Mouse (Mus musculus) liver, postnatal 0 days (tissue): Measurements from ENCODE around the gene Thbd. TPM values are rescaled to one million over a fixed set of nuclear protein-coding genes. Genes with fewer than 3 reads are reported as not detected.

Source experiments
- ATAC-seq: fragments of 200-750 bp; cut with Nextera tagmentation; 2 replicates; pipeline ENCODE4 v1.8.0; 2017; ENCODE audit warnings: mild to moderate bottlenecking, moderate library complexity
- DNase-seq: peaks from one replicate; pipeline ENCODE4 v3.0.0-alpha.2; 2016
- H3K27ac ChIP-seq: fragments of 300-500 bp; sonication (generic); 2 replicates; pipeline ENCODE4 v1.5.1; 2014; ENCODE audit warnings: antibody characterized with exemption, moderate library complexity, mild to moderate bottlenecking, low read depth
- H3K27me3 ChIP-seq: fragments of 300-500 bp; sonication (generic); 2 replicates; pipeline ENCODE4 v1.6.1; 2014; ENCODE audit warnings: low read length, control low read depth, mixed read lengths; ENCODE audit not compliant: insufficient read depth
- H3K36me3 ChIP-seq: fragments of 300-500 bp; sonication (generic); replicated peaks from 2 replicates; pipeline ENCODE4 v1.6.1; 2014; ENCODE audit warnings: mild to moderate bottlenecking, control low read depth, low read length, moderate library complexity, mixed read lengths; ENCODE audit not compliant: insufficient read depth
- H3K4me1 ChIP-seq: fragments of 300-500 bp; sonication (generic); 2 replicates; pipeline ENCODE4 v1.6.1; 2014; ENCODE audit warnings: antibody characterized with exemption, mild to moderate bottlenecking, control low read depth; ENCODE audit not compliant: insufficient read depth
- H3K4me2 ChIP-seq: fragments of 300-500 bp; sonication (generic); 2 replicates; pipeline ENCODE4 v1.6.1; 2014; ENCODE audit warnings: low read depth, mild to moderate bottlenecking, low read length, moderate library complexity, mixed read lengths
- H3K4me3 ChIP-seq: fragments of 300-500 bp; sonication (generic); 2 replicates; pipeline ENCODE4 v1.5.1; 2014; ENCODE audit warnings: low read depth, low read length
- H3K9ac ChIP-seq: fragments of 300-500 bp; sonication (generic); replicated peaks from 2 replicates; pipeline ENCODE4 v1.6.1; 2014; ENCODE audit warnings: mild to moderate bottlenecking, moderate library complexity
- H3K9me3 ChIP-seq: fragments of 300-500 bp; sonication (generic); 2 replicates; pipeline ENCODE4 v1.6.1; 2016; ENCODE audit warnings: mild to moderate bottlenecking, control low read depth, low read length, mixed read lengths
- CTCF ChIP-seq: sonication (generic); IDR thresholded peaks from 2 replicates; pipeline ENCODE4 v1.5.1; 2016; ENCODE audit warnings: antibody characterized with exemption, low read depth
- EP300 ChIP-seq: IDR thresholded peaks from 2 replicates; pipeline ENCODE4 v1.6.1; 2016; ENCODE audit warnings: antibody characterized with exemption, low read depth, mild to moderate bottlenecking
- WGBS: fragments of 180-500 bp; shearing (Covaris S2); extraction: QIAGEN DNeasy Blood & Tissue Kit; methylation state at CpG from one replicate; pipeline ENCODE4 v1.1.7; 2014; ENCODE audit not compliant: insufficient replicate concordance; 5-methylcytosine and 5-hydroxymethylcytosine counted together
- polyA plus RNA-seq: library from polyadenylated mRNA; unstranded; fragments of >200 nt; fragmentation: Nextera tagmentation; extraction: Ambion mirVana; gene quantifications from 2 replicates; pipeline ENCODE4 v1.2.1, GENCODE M21; 2015

Thbd gene
- polyA plus RNA-seq, 1 experiment from 2014 or later: 1.7 TPM

DNA sequence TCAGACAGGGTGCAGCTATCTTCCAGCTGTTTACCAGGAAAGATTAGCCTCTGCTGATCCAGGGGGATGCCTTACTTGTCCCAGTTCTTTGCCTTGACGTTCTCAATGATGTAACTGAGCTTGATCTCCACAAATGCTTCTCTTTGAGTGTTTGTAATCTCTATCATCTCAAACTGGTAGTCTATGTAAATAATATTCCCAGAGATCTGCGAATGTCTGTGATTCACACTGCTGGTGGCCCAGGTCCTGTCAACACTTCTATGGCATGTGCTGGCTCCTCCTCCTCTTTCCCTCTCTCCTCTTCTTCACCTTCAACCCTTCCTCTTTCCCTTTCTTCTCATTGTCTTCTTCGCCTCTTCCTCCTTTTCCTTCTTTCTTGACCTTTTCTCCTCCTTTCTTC is 11.2 kb upstream of the Thbd start:
- H3K4me3 ChIP-seq: no peak overlapping the region
- no peaks in the 10 kb centered on the region for H3K4me1 ChIP-seq
- 66% methylated on average over 3 of the region's 3 CpGs for WGBS
- H3K9me3 ChIP-seq: no peaks in the 10 kb centered on the region
- H3K27ac ChIP-seq: no peak overlapping the region
- H3K36me3 ChIP-seq: no peaks in the 10 kb centered on the region
- H3K9ac ChIP-seq: no peak overlapping the region
- ATAC-seq: no peak
- no peak for TF ChIP-seq CTCF
- no peak for TF ChIP-seq EP300
- no peaks in the 10 kb centered on the region for H3K27me3 ChIP-seq
- DNase-seq: no peak
- H3K4me2 ChIP-seq: no peak overlapping the region

DNA sequence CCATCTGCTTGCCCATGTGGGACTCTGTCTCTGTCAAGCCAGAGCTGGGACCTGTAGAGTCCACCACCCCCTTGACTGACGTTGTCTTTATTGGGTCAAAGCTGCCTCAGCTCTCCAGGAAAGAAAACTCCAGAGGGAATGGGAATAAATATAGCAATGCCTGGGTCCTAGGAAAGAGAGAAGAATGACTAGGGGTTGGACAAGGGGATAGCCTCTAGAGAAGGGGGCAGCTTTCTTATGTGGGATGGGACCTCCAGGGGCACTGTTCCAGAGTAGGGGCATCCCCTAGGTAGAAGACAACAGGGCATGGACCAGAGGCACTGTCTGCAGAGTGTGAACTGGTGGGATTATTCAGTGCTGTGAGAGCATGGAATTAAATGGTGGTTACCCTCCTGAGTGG is 1.8 kb upstream of the Thbd start:
- Histone ChIP-seq H3K9ac (no peak overlapping the region), H3K27ac (no peak overlapping the region), H3K9me3 (no peaks in the 10 kb centered on the region), H3K27me3 (peaks cover 22% of the 10 kb centered on the region), H3K36me3 (no peaks in the 10 kb centered on the region), H3K4me2 (no peak overlapping the region), H3K4me1 (peaks cover 11% of the 10 kb centered on the region; the same call in 1 of the 2 replicates), H3K4me3 (no peak overlapping the region)
- no peak for ATAC-seq
- TF ChIP-seq CTCF: no peak
- TF ChIP-seq EP300: no peak
- WGBS: 65% methylated on average over 1 of the region's 1 CpGs
- DNase-seq: no peak

GRCm38 (mm10) chr2:148409141-148409540 is 1.2 kb upstream of the Thbd start:
- ATAC-seq: peak; percentile 72
- Histone ChIP-seq H3K9ac (no peak overlapping the region), H3K27me3 (peaks cover 22% of the 10 kb centered on the region), H3K4me1 (peaks cover 11% of the 10 kb centered on the region; the same call in 1 of the 2 replicates), H3K4me2 (no peak overlapping the region), H3K9me3 (no peaks in the 10 kb centered on the region), H3K27ac (no peak overlapping the region), H3K4me3 (no peak overlapping the region), H3K36me3 (no peaks in the 10 kb centered on the region)
- peak; percentile 82 for DNase-seq
- whole genome bisulfite sequencing: 6% methylated on average over 9 of the region's 9 CpGs
- TF ChIP-seq EP300 (no peak), CTCF (peak; percentile 93)

GRCm38 (mm10) chr2:148408761-148409120 is 753 bp upstream of the Thbd start:
- Histone ChIP-seq H3K4me3 (peak overlapping the region; percentile 53; the same call in 1 of the 2 replicates), H3K36me3 (no peaks in the 10 kb centered on the region), H3K27ac (peak overlapping the region; percentile 76; the same call in 1 of the 2 replicates), H3K4me2 (peak overlapping the region; percentile 68), H3K9ac (no peak overlapping the region), H3K27me3 (peaks cover 22% of the 10 kb centered on the region), H3K9me3 (no peaks in the 10 kb centered on the region), H3K4me1 (peaks cover 11% of the 10 kb centered on the region; the same call in 1 of the 2 replicates)
- TF ChIP-seq CTCF (no peak), EP300 (no peak)
- WGBS: 9% methylated on average over 6 of the region's 6 CpGs
- DNase-seq (no peak), ATAC-seq (no peak)

- TF ChIP-seq CTCF: no peak
- TF ChIP-seq EP300: no peak
- peak overlapping the region; percentile 68 for H3K4me2 ChIP-seq
- H3K9ac ChIP-seq: peak overlapping the region; percentile 51
- peak; percentile 51 for ATAC-seq
- H3K4me3 ChIP-seq: peak overlapping the region; percentile 53
- H3K9me3 ChIP-seq: no peaks in the 10 kb centered on the region
- peaks cover 11% of the 10 kb centered on the region; the same call in 1 of the 2 replicates for H3K4me1 ChIP-seq
- H3K27me3 ChIP-seq: peaks cover 22% of the 10 kb centered on the region
- no peaks in the 10 kb centered on the region for H3K36me3 ChIP-seq
- peak overlapping the region; percentile 76 for H3K27ac ChIP-seq
- 2% methylated on average over 55 of the region's 55 CpGs for WGBS
- DNase-seq: peak; percentile 63
These were observed 768 bp downstream of the Thbd start for GRCm38 (mm10) chr2:148406971-148407869.

DNA sequence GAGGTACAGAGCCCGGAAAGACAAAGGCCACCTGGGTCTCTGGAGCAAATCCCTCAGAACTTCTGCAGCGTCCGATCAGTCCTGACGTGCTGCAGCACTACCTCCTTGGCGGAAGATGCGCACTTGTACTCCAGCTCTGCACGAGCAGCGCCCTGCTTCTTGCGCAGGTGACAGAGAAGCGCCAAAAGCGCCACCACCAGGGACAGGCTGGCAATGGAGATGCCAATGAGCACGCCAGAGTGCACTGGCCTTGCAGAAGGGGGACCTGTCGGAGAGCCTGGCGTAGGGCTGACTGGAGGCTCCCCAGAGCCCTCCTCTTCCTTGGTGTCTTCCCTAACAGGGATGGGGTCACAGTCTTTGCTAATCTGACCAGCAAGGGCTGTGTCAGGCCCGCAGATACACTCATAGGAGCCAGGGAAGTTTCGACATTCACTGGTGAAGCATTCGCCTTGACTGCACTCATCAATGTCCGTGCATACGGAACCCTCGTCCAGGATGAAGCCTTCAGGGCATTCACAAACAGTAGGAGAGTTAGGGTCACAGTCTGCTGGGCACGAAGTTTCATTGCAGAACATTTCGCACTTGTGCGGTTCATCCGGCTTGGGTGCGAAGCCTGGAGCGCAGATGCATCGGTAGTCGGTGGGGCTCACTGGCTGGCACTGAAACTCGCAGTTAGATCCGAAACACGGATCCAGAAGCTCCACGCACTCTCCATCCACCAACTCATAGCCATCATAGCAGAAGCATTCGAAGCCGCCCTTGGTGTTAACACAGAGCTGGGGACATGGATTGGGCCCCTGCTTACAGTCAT is 1.6 kb downstream of the Thbd start:
- no peak for ATAC-seq
- Histone ChIP-seq H3K9me3 (no peaks in the 10 kb centered on the region), H3K27me3 (peaks cover 22% of the 10 kb centered on the region), H3K4me1 (peaks cover 11% of the 10 kb centered on the region; the same call in 1 of the 2 replicates), H3K4me2 (peak overlapping the region; percentile 68), H3K27ac (peak overlapping the region; percentile 24; the same call in 1 of the 2 replicates), H3K9ac (peak overlapping the region; percentile 51), H3K4me3 (peak overlapping the region; percentile 53), H3K36me3 (no peaks in the 10 kb centered on the region)
- TF ChIP-seq EP300: no peak
- TF ChIP-seq CTCF: peak; percentile 52
- WGBS: 9% methylated on average over 34 of the region's 34 CpGs
- peak; percentile 53 for DNase-seq
